ENCODE assay signal across 21 mouse cellular contexts in the genomic region with DNA sequence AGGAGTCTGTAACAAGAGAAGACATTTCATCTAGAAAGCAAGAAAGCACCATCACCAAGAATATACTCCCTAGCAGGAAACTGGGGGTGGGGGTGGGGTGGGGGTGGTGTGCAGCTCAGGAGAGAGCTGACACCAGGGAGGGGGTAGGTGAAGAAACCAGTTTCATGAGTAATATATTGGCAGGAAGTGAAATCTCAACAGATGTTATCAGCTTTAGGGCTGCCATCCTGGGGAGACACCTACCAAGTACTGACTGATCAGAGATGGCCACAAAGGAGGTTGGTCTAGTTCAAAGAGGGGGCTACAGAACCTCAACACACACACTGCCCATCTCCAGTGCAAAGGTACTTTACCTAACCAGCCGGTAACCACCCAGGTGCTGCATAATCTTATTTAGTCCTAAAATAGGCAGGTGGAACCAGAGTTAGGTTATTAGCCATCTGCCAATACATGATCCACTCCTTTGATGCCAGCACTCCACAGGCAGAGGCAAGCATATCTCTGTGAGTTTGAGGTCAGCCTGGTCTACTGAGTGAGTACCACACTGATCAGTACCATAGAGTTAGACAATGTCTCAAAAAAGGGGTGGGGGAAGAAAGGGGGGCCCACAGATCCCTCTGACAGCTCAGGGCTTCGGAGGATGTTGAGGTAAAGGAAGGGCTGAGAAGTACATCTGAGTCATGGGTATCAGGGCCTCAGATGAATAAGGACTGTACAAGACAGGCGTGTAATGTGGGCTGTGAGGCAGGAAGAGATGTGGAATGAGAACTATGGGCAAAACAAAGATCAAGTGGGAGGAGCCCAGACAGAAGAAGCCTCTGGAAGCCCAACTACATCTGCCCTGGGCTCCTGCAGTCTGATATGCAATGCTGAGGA. TPM values are rescaled to one million over a fixed set of nuclear protein-coding genes. Genes with fewer than 3 reads are reported as not detected.
A peak's percentile ranks its signal among the peaks of the same experiment; 100 is the strongest.
DNase-seq lines count a peak whose midpoint lies in the region; ATAC-seq and TF ChIP-seq lines count a peak whose summit lies in the region.
"Had no signal": no experiment of that assay in that cellular context is flagged by ENCODE, and none has a peak within 500 bp of the region (broad histone marks: within the 10 kb centered on the region; RNA-seq: fewer than 3 reads in every experiment).

No protein-coding gene starts in this region.

- WGBS in liver, embryonic 13.5 days (ENCODE audit: insufficient replicate concordance): 68% methylated on average over 3 of the region's 3 CpGs
- WGBS in lung, postnatal 0 days: 72% methylated on average over 3 of the region's 3 CpGs

- H3K27ac ChIP-seq in liver, embryonic 13.5 days: no peak overlapping the region
- H3K27ac ChIP-seq in lung, postnatal 0 days (ENCODE audit: low read length): no peak overlapping the region
- H3K27ac ChIP-seq: heart, embryonic 10.5 days; hindbrain, embryonic 14.5 days had no signal

- H3K27me3 ChIP-seq in liver, embryonic 13.5 days: no peaks in the 10 kb centered on the region
- no peaks in the 10 kb centered on the region for H3K27me3 ChIP-seq in lung, postnatal 0 days (replicated peaks; ENCODE audit: insufficient read depth, low read length)

- H3K9me3 ChIP-seq in liver, embryonic 13.5 days (replicated peaks): no peaks in the 10 kb centered on the region
- H3K9me3 ChIP-seq in lung, postnatal 0 days (ENCODE audit: low read length): no peaks in the 10 kb centered on the region
- H3K9me3 ChIP-seq: heart, embryonic 10.5 days had no signal

- H3K4me1 ChIP-seq in liver, embryonic 13.5 days (replicated peaks): peaks cover 66% of the 10 kb centered on the region
- H3K4me1 ChIP-seq in lung, postnatal 0 days (ENCODE audit: insufficient read depth, low read depth, low read length): peaks cover 9% of the 10 kb centered on the region

- 0 out of 2 replicates have a peak overlapping the region, but pooled peaks have one; percentile 8 for H3K9ac ChIP-seq in liver, embryonic 13.5 days
- no peak overlapping the region for H3K9ac ChIP-seq in lung, postnatal 0 days (replicated peaks; ENCODE audit: low read depth)
- H3K9ac ChIP-seq: hindbrain, embryonic 14.5 days had no signal

- no peaks in the 10 kb centered on the region for H3K36me3 ChIP-seq in liver, embryonic 13.5 days
- no peaks in the 10 kb centered on the region for H3K36me3 ChIP-seq in lung, postnatal 0 days (ENCODE audit: insufficient read depth, low read length)
- H3K36me3 ChIP-seq: heart, embryonic 10.5 days had no signal

- no peak for ATAC-seq in liver, embryonic 13.5 days (ENCODE audit: low read depth)
- ATAC-seq in lung, postnatal 0 days: no peak
- ATAC-seq: intestine, postnatal 0 days had no signal

- no peak for TF ChIP-seq EP300 in lung, postnatal 0 days (IDR thresholded peaks at IDR 0.05)

- no peak overlapping the region for H3K4me2 ChIP-seq in liver, embryonic 13.5 days
- H3K4me2 ChIP-seq in lung, postnatal 0 days (replicated peaks; ENCODE audit: low read depth, low read length): no peak overlapping the region
- H3K4me2 ChIP-seq: hindbrain, embryonic 14.5 days had no signal

- no peak for TF ChIP-seq CTCF in lung, postnatal 0 days (IDR thresholded peaks at IDR 0.05)

- H3K4me3 ChIP-seq in liver, embryonic 13.5 days (replicated peaks): no peak overlapping the region
- no peak overlapping the region for H3K4me3 ChIP-seq in lung, postnatal 0 days (ENCODE audit: low read depth, low read length)
- H3K4me3 ChIP-seq: heart, embryonic 10.5 days; left cerebral cortex, adult 2 months had no signal

- no peak for DNase-seq in liver, embryonic 13.5 days
- no peak for DNase-seq in liver
- peak; percentile 90 for DNase-seq in CD4-positive helper T cell, adult 2 months (ENCODE audit: low read depth, low spot score)
- DNase-seq in brain, adult 2 months (ENCODE audit: low read depth, low spot score): peak; percentile 61
- peak; percentile 57 to 71 for DNase-seq in natural killer cell, adult 2 months (ENCODE audit: low spot score in 2 of 2)
- DNase-seq in lung, postnatal 0 days (ENCODE audit: low spot score): no peak
- DNase-seq in urinary bladder, postnatal 14 days (ENCODE audit: low spot score): no peak
- DNase-seq in gastrocnemius, postnatal 4 days (ENCODE audit: low spot score in 2 of 2): no peak
- DNase-seq: adrenal gland, adult 8-10 months; B cell, adult 2 months; cerebellum, adult 2 months; gastrocnemius, postnatal 25 days; heart, postnatal 10 days; kidney, postnatal 10 days; lung, postnatal 14 days; right cerebral cortex, postnatal 25 days; thymus, adult 18-20 months had no signal

RNA-seq across cellular contexts. Expression of a gene that starts 34.5 kb away (rescaled TPM):
- 5.4 and 5.8 TPM in 2 replicates for polyA plus RNA-seq in liver, embryonic 13.5 days (2015; fragmentation: Nextera tagmentation; extraction: Ambion mirVana)
- 6.9 and 7.4 TPM in 2 replicates for polyA plus RNA-seq in lung, postnatal 0 days (2015; fragmentation: Nextera tagmentation; extraction: Ambion mirVana)
- 10 to 100 TPM; 51.1 to 57.3 TPM for total RNA-seq in gastrocnemius, postnatal 4 days (2021)

Comparison
In these comparisons a context has a peak if more than half of its experiments do, and no peak if none do; other contexts are left out.
1. DNase-seq: peak in CD4-positive helper T cell, adult 2 months (single experiment), brain, adult 2 months (single experiment) and natural killer cell, adult 2 months (2 of 2); none in liver, embryonic 13.5 days (single experiment), liver (single experiment), lung, postnatal 0 days (single experiment), urinary bladder, postnatal 14 days (single experiment) and gastrocnemius, postnatal 4 days (0 of 2).